Mouse (Mus musculus): ENCODE data around the gene AC124108.1. TPM values are rescaled to one million over a fixed set of nuclear protein-coding genes. Genes with fewer than 3 reads are reported as not detected.
A peak's percentile ranks its signal among the peaks of the same experiment; 100 is the strongest.

The AC124108.1 gene
- total RNA-seq, 2 experiments from 2014 or later, result 0.46 to 0.50 TPM

DNA sequence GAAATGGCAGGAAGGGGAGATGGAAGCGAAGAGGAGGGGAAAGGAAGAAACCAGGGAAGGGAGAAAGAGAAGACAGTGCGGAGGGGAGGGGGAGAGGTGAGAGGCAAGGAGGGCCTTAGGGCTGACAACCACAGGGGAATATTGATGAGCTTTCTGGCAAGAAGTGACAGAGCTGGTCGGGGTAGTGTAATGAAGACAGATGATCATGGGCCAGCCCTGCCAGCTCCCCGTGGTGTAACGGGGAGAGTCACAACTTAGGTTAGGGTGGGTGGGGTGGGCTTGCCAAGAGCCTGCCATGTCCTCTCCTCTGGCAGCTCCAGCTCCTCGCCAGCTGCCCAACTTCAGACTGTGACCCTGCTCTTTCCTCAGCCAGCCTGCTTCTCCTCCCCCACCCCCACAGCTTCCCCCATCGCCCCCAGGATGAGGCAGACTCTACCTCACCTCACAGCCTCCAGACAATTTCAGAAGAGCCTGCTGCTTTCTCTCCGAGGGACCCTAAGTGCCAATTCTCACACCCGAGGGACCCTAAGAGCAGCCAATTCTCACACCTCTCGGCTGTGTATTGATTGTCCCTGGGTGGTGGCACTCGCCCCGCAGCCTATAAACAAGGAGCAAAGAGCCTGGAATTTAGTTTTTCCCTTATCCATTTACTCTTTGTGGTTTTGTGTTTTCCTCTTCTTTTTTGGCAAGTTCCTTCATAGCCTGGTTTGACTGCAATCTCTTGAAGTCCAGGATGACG lies 26.3 kb upstream of the AC124108.1 start:
- no peak for DNase-seq

DNA sequence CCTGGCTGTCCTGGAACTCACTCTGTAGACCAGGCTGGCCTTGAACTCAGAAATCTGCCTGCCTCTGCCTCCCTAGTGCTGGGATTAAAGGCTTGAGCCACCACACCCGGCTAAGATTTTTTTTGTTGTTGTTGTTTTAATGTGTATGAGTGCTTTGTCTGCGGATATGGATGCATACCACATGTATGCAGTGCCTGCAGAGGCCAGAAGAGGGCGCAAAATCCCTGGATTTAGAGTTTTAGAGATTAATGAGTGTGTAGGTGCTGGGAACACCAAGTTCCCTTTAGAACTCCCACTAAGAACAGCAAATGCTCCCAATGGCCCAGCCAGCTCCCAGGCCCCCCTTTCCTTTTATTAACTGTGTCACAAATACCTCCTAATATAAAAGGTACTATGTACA lies 25.4 kb upstream of the AC124108.1 start:
- DNase-seq, result no peak

DNA sequence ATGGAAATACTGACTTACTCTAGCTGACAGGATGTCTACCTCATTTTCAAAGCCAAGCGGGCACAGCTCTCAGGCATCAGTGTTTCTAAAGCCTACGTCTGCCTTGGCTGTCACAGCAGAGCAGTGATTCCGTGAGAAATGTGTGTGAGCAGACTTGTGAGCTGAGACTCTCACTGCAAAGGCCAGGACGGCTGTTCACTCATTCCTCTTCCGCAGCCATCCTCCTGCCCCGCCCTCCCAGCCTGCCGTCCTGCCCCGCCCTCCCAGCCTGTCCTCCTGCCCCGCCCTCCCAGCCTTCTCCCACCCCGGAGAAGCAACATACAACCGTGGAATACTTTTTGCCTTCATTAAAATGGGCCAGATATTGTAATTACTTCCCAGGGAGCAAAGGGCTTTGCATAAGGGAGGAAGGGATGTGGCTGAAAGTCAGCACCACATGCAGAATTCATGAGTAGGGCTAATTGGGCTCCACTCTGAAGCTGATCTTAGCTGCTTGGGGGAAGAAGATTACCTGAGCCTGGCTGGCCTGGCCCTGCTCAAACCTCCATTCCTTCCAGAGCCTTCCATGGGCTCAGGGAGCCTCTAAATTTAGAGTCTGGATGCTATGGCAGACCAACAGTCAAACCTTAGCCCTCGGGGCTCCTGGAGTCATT lies 23.0 kb upstream of the AC124108.1 start:
- DNase-seq, result no peak

DNA sequence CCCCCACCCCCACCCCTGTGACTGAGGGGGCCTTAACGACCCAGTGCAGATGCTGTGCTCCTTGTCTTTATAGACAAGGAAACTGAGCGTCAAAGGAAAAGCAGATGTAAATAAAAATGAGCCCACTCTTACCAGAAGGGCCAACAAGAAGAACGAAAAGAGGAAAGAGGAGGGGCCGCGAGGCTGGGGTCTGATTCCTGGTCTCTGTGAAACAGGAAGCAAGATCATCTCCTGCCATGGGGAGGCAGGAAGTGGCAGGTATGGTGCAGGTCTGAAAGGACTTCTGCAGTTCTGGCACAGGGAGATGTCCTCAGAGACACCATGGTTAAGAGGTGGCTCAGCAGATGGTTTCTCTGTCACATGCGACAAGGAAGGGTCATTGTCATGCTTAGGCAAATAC lies 20.6 kb upstream of the AC124108.1 start:
- DNase-seq, result no peak

DNA sequence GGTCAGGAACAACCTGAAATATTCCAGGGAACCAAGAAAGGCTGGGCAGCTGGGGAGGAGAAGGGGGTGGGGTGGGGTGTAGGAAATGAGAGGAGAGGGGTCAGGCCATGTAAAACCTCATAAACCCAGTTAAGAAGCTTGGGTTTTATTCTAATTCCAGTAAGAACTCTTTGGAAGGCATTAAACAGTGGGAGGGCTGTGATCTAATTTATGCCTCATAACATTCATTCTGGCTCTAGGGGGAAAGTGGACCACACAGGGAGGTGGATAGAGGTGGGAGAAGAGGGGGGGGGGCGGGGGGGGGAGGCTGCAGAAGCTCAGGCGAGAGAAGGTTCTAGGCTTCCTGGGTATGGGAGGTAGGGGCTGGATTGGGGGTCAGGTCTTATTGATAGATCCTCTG lies 19.6 kb upstream of the AC124108.1 start:
- DNase-seq, result no peak

DNA sequence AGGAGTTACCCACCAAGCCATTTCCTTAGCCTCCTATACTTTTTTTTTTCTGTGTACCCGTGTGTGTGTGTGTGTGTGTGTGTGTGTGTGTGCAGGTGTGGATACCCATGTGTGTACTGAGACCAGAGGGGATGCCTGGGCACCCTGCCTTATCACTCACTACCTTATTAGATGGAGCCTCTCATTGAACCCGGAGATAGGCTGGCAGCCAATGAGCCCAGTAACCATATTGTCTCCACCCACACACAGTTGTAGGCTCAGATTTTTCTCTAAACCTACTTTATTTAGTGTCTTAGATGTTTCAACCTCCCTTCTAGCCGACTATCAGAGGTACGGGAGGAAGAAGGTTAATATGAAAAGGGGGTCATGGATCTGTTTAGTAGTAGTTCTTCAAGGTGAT lies 5.0 kb upstream of the AC124108.1 start:
- no peak for DNase-seq

DNA sequence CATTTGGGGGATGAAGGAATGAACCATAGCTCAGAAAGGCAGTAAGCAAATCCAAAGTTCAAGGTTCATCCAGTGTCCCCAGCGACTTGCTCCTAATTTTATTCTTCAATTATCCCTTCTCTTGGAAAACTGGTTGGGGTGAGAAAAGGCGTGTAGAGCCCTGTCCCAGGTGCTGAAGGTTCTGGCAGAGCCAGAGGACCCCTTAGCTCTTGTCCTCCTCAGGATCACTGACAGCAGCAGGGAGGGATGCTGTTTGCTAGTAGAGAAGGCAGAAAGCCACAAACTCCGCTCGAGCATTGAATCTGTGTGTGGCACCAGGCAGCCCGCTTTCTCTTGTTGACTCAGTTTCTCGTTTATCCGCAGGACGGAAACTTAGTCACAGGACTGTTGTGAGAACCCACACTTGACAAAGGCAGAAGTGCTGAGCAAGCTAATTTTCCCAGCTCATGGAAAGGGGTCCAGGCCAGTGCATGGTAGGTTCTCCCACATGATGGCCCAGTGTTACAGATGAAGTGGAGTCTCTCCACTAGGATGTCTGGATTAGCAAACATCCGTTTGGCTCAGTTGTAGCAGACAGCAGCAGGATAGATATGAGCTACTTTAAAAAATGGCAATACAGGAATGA lies 2.7 kb upstream of the AC124108.1 start:
- no peak for DNase-seq

DNA sequence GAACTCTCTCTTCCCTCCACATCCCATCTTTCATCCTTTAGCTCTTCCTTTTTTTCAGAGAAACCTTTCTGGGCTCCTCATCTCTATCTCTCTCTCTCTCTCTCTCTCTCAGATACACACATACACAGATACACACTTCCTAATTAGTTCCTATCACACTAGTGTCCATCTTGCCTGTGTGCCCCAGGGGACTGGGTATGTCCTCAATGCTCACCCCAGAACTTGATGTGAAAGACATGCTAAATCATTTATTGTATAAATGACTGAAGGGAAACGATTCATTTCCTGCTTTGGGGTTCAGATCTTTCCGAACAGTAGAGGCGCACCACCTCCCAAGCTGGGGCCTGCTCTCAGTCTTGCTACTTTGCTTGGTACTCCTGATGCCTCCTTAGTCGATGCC lies 2.0 kb upstream of the AC124108.1 start:
- no peak for DNase-seq

DNA sequence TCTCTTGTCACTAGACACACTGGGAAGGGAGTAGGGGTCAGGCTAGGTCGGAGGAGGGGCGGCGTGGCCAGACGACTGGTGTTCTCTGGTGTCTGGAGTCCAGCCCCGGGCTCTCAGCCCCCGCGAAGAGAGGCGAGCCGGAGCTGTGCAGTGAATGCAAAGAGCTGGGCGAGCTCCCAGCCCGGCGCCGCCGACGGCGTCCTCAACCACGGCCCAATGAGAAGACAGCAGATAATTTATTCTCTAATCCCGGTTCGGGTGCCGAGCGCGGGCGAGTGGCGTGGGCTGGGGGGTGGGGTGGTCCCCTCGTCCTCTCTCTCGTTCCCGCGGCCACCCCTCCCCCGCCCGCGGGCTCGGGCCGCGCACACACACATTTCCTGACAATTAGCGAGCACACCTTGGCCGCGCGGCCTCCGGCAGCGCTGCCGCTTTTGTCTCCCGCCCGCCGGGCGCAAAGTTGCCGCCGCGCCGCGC lies 1.2 kb upstream of the AC124108.1 start:
- no peak for DNase-seq

DNA sequence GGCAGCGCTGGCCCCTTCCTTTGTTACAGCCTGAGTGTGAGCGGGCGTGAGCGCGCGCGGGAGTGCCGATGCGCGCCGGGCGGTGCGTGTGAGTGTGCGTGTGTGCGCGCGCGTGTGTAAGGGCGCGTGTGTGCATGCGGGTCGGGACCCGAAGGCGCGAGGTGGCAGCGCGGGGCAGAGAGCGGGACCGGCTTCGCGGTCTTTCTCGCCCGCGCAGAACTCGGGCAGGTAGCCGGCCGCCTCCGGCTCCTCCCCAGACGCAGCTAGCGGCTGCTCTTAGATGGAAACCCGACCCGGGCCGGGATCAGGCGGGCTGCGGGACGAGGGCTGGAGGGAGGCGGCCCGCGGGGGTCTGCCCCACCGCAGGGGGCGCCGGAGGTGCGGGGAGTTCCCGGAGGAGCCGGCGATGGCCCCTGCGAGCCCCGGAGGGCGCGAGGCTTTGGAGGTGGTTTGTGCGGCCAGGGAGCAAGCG lies 600 bp upstream of the AC124108.1 start:
- DNase-seq, result no peak

DNA sequence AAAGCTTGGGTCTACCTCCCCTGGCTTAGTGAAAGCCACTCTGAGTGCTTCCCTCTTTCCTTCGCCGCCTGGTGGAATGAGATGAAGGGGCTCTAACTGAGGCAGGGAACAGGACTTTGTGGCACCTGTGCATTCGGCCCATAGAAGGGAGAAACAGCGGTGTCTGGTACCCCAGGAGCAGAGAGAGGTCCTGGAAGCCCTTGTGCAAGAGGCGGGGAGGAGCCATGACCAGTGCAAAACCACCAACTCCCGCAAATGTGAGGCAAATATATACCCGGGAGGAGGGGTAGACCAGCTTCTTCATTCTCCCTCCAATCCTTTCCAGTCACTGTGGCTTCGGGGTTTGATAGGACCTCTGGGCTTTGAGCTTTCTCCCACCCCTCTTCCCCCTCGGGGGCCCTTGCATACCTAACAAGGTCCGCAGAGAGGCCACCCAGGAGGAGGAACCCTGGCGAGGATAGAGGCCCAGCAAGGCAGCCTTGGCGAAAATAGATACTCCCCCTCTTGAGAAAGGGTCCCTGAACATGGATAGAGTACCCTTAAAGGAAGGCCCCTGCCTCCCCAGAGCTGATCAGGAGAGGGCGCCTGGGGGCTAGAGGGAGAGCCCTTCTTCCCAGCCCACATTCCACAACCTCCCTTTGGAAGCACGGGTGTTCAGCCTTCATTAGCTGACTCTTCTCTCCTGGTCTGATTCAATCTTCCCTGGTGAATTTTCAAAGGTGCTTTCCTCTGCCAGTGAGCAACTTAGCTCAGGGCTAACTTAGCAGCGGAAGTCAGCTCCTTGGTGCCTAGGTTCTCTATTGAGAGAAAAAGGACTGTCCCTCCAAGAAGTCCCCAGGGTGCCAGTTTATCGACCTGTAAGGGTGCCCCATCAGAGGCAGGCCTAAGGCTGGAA lies 776 bp downstream of the AC124108.1 start:
- peak in 1 of 2 experiments; percentile 2 for DNase-seq

DNA sequence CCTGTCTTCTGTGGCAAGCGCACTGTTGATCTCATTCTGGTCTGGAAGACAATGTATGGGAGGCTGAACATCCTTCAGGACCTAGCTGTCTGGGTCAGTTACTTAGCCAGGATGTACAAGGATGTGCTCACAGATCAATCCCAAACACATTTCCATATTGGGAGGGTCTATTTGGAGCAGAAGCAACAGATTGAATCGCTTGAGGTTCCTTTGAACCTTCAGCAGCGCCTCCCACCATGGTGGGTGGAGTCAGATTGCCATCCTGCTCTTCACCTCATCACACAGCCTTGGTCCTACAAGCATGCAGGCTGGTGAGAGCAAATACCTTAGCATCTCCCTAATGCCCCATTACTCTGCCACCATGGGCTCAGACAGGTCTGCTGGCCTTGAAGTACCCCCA lies 2.5 kb downstream of the AC124108.1 start:
- DNase-seq, result no peak

DNA sequence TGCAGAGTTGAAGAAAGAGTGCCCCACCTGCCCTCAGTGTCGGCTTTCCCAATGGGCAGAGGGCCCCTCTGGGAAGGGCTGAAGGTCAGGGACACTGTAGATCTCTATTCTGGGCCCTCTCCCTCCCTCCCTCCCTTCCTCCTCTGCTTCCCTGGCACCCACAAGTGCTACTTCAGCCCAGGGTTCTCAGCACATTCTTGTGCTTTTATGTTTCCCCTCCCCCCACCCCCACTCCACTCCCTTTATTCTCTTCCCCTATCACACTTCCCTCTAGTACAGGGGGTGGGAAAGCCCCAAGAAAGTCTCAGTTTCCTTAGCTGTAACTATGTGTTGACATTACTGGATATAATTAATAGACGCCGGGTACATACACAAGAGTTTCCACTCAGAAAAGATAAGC lies 3.4 kb downstream of the AC124108.1 start:
- no peak for DNase-seq

DNA sequence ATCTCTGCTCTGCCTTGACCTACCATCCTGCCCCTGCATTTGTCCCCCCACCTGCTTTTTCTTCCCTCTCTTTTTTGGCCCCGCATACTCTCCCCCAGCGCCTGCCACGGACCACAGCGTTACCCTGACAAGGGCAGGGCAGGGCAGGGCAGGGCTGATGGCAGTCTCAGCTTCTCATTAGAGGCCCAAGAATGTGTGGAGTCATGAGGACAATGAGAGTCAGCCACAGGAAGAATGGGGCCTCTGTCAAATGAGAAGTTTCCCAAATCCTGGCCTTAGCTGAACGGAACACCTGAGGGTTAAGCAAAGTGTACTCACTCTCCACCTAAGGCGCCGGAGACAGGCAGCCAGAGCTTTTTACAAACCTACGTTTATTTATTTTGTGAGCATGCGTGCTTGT lies 3.8 kb downstream of the AC124108.1 start:
- no peak for DNase-seq

DNA sequence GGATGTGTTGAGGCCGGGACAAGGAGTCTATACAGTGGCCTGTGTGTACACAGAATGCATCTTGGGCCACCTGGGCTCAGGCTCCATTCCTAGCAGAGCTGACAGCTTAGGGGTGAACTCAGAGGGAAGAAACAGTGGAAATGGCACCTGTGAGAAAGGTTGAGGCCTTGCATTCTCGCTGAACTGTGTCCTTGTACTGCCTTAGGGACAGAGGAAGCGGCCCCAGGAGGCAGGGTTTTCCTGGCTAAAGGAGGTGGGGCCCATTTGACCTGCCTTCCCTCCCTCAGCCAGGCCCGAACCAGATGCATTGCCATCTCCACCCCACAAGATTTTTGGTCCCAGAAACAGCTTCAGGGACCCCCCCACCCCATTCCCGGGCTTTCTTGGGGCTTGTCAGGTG lies 4.4 kb downstream of the AC124108.1 start:
- DNase-seq, result no peak

DNA sequence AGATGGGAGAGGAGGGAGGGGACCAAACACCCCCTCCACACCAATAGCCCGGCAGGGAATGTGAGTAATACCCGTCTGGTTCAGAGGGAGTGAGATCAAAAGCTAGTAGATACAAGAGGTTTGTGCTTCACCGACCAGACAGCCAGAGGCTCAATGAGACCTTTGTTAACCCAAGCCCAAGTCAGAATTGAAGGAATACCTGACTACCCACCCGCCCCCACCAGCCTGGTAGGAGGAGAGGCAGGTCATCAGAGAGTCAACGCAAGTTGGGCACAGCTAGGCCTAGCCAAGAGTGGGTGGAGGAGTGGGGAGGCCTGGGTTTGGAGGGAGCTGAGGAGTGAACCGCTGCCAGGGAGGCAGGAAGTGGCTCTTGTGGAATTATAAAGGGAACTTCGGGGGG lies 5.1 kb downstream of the AC124108.1 start:
- DNase-seq, result no peak

DNA sequence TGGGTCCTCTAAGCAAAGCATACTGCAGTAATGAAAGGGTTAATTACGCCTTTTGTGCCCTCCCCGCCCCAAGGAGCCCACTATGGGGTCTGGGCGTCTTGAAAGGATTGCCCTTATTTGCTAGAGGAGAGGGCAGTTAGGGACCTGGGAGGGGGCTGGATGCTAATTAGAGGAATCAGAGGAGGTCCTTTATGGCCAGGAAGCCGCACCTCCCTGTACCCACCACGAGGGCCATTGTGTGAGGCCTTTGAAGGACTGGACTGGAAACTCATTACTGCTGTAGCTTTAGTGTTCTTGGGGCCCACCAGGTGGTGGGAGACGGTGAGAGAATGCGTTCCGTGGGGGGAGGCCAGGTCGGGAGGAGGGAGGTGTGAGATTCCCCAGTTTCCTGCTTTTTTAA lies 6.4 kb downstream of the AC124108.1 start:
- DNase-seq, result no peak

DNA sequence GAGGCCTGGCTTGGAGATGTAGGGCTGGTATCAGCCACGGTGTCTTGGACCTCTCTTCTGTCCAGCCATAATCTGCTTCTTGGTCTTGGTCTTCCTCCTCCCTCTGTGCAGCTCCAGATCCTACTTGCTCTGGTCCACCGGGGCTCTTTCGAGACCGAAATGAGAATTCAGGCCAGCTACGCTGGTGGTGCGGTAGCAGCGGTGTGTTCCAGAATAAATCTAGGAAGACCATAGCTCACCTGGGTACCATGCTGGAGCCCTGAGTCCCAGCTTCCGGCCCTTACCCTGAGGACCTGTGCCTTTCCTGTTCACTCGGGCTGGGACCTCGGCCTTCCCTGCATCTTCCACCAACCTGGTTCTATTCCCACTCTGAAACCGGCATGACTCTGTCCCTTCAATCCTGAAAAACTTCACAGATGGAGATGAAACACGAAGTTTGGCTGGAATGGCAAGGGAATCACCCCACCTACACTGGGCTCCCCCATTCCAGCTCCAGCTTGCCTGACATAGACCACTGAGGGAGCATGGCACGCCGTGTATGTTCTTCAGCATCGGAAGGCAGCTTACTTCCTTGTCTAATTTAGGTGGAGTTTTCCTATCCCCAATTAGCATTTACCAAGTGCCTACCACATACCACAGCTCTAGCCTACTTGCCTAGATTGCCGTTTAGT lies 7.3 kb downstream of the AC124108.1 start:
- DNase-seq, result no peak

DNA sequence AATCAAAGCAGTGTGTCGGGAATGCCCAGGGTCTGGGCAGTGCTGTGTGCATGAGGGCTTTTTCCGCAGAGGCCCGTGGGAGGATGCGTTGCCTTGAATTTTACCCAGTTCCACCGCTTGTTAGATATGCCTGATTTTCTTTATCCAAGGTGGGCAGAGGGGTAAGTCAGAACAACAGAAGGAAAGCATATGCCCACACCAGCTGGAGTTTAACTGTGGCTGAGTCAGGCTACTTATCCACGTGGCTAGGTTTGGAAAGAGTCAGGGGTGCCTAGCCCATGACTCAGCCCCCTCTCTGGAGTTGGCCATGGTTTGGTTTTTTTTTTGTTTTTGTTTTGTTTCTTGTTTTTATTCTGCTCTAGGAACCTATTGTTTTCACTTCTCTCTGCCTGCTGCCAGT lies 8.0 kb downstream of the AC124108.1 start:
- no peak for DNase-seq

DNA sequence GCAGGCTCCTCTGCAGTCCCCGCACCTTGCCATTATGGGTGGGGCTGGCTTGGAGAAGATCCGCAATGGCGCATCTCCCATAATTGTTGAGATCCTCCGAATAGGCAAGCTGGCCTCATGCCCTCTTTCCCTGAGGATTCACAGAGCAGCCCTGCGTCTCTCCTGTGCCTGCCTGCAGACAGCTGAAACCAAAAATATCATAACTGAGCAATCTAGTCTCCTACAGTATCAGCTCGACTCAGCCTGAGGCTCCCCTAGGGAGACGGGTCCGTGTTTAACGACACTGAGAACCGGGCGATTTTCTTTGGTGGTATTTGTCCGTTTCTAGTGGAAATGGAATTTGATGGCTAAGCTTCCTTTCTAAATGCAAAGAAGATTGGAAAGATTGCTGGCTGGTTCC lies 8.7 kb downstream of the AC124108.1 start:
- DNase-seq, result no peak

DNA sequence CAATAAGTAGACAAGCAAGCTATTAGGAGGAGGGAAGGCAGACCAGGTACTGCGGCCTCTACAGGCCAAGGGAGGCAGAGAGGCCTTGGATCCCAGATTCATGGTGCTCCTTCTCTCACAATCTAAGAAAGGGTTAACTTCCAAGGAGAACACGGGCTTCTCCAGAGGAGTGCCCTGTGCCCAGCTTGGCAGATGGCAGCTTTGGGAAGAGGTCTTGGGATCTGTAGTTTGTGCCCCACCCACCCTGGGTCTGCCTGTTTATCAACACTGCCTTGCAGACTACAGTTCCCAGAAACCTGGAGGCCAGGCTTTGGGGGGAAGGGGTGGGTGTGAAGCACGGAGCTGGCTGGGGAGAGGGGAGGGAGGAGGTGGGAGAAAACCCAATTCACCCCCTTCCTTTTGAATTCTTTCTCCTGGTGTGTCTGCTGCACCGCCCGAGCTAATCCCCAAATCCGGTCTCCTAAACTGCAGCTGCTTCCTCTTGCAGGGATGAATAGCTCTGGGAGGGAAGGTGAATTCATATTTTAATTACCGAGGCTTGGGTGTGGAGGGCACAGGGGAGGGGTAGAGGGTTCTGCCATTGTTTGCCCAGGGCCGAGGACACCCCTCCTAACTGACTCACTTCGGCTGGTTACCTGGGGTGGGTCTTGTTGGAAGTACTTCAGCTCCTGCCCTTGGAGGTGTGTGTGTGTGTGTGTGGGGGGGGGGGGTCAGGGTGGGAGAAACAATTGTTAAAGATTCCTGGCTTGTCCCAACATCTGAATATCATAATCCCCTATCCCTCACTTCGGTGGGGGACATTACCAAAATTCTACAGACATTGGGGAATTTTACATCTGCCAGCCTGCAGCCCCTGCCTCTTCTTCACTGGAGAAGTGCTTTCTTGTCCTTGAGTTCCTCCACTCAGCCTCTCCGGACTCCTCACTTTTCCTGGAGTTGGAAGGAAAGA lies 9.6 kb downstream of the AC124108.1 start:
- no peak for DNase-seq

Data from layer of hippocampus, postnatal 36 days (tissue).